Mouse (Mus musculus) brain, embryonic 14.5 days (tissue): Measurements from ENCODE around the gene Hoxc10.

Experiments used
- CTCF ChIP-seq: fragments of 200-500 bp; IDR thresholded peaks from 2 replicates; pipeline ENCODE4 v1.5.1; 2012; ENCODE audit warnings: inconsistent platforms, mild to moderate bottlenecking, moderate library complexity, borderline replicate concordance; ENCODE audit not compliant: insufficient read depth, insufficient read length; ENCODE audit errors: extremely low read depth
- POLR2A ChIP-seq: fragments of 200-500 bp; IDR thresholded peaks from 2 replicates; pipeline ENCODE4 v1.6.1; 2012; ENCODE audit warnings: mild to moderate bottlenecking, inconsistent platforms, borderline replicate concordance; ENCODE audit not compliant: poor library complexity, insufficient read depth, insufficient read length, severe bottlenecking; ENCODE audit errors: extremely low read depth

DNA sequence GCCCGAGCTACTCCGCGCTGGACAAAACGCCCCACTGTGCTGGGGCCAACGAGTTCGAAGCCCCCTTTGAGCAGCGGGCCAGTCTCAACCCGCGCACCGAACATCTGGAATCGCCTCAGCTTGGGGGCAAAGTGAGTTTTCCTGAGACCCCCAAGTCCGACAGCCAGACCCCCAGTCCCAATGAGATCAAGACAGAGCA lies 615 bp downstream of the Hoxc10 start, which contains the start of gene Hoxc5:
- TF ChIP-seq CTCF = no peak
- no peak for TF ChIP-seq POLR2A
